Mouse (Mus musculus) brain, embryonic 14.5 days (tissue): ENCODE measurements at regions not wholly inside any gene's neighbourhood (a gene's known extent, or its start where the extent isn't known, plus 50 kb on each side); places are given as distances from the start of the nearest gene placed in this dataset.

Experiments
- CTCF ChIP-seq: fragments of 200-500 bp; IDR thresholded peaks from 2 replicates; pipeline ENCODE4 v1.5.1; 2012; ENCODE audit warnings: inconsistent platforms, mild to moderate bottlenecking, moderate library complexity, borderline replicate concordance; ENCODE audit not compliant: insufficient read depth, insufficient read length; ENCODE audit errors: extremely low read depth
- POLR2A ChIP-seq: fragments of 200-500 bp; IDR thresholded peaks from 2 replicates; pipeline ENCODE4 v1.6.1; 2012; ENCODE audit warnings: mild to moderate bottlenecking, inconsistent platforms, borderline replicate concordance; ENCODE audit not compliant: poor library complexity, insufficient read depth, insufficient read length, severe bottlenecking; ENCODE audit errors: extremely low read depth

DNA sequence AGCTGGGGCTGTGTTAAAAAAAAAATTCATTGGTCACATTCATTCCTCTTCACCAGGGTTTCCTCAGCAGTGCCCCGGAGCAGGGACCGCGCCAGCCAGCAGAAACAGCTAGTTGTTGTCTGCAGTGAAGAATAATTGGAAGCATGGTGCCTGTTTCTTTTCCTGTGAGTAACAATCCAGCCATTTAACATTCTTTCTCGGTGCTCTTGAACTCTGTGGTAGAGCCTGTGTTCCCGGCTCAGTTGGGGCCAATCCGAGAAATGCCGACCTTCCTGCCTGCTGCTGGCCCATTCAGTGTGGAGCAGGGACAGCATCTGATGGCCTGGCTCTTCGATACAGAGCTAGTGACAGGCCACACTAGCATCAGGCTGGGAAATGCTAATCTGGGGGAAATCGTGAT is 120.7 kb upstream of the Mkln1 start:
- TF ChIP-seq POLR2A, result no peak
- no peak for TF ChIP-seq CTCF
